Mouse (Mus musculus) lung, embryonic 16.5 days (tissue): Measurements from ENCODE around the gene Ubtd2. TPM values are rescaled to one million over a fixed set of nuclear protein-coding genes. Genes with fewer than 3 reads are reported as not detected.

Source experiments
- ATAC-seq: fragments of 200-750 bp; cut with Nextera tagmentation; 2 replicates; pipeline ENCODE4 v1.8.0; 2017; ENCODE audit warnings: low read depth, mild to moderate bottlenecking, moderate library complexity
- H3K27ac ChIP-seq: fragments of 300-500 bp; sonication (generic); 2 replicates; pipeline ENCODE4 v1.5.1; 2014; ENCODE audit warnings: mild to moderate bottlenecking, control low read depth, low read length
- H3K27me3 ChIP-seq: fragments of 300-500 bp; sonication (generic); 2 replicates; pipeline ENCODE4 v1.6.1; 2014; ENCODE audit warnings: low read depth, low read length, mixed read lengths; ENCODE audit not compliant: control insufficient read depth, insufficient read depth
- H3K36me3 ChIP-seq: fragments of 300-500 bp; sonication (generic); 2 replicates; pipeline ENCODE4 v1.6.1; 2014; ENCODE audit warnings: low read length; ENCODE audit not compliant: control insufficient read depth, insufficient read depth
- H3K4me1 ChIP-seq: fragments of 300-500 bp; sonication (generic); replicated peaks from 2 replicates; pipeline ENCODE4 v1.6.1; 2014; ENCODE audit warnings: low read length, mixed read lengths; ENCODE audit not compliant: control insufficient read depth, insufficient read depth
- H3K4me2 ChIP-seq: fragments of 300-500 bp; sonication (generic); 2 replicates; pipeline ENCODE4 v1.6.1; 2014; ENCODE audit warnings: low read depth, low read length, control low read depth
- H3K4me3 ChIP-seq: fragments of 300-500 bp; sonication (generic); 2 replicates; pipeline ENCODE4 v1.5.1; 2014; ENCODE audit warnings: mild to moderate bottlenecking, low read length, control low read depth
- H3K9ac ChIP-seq: fragments of 300-500 bp; sonication (generic); 2 replicates; pipeline ENCODE4 v1.6.1; 2014; ENCODE audit warnings: low read length, control low read depth
- H3K9me3 ChIP-seq: fragments of 300-500 bp; sonication (generic); 2 replicates; pipeline ENCODE4 v1.6.1; 2016; ENCODE audit warnings: low read length; ENCODE audit not compliant: control insufficient read depth
- WGBS: fragments of 180-500 bp; shearing (Covaris S2); extraction: QIAGEN DNeasy Blood & Tissue Kit; methylation state at CpG from one replicate; pipeline ENCODE4 v1.1.7; 2014; 5-methylcytosine and 5-hydroxymethylcytosine counted together
- polyA plus RNA-seq: library from polyadenylated mRNA; unstranded; fragments of >200 nt; fragmentation: Nextera tagmentation; extraction: Ambion mirVana; gene quantifications from 2 replicates; pipeline ENCODE4 v1.2.1, GENCODE M21; 2015

Ubtd2 gene
- polyA plus RNA-seq, 1 experiment from 2014 or later = 42.0 TPM

- ATAC-seq = no peak
- H3K36me3 ChIP-seq = no peaks in the 10 kb centered on the region
- no peaks in the 10 kb centered on the region for H3K27me3 ChIP-seq
- peaks cover 32% of the 10 kb centered on the region for H3K4me1 ChIP-seq
- H3K4me3 ChIP-seq = no peak overlapping the region
- H3K27ac ChIP-seq = no peak overlapping the region
- H3K9me3 ChIP-seq = no peaks in the 10 kb centered on the region
- no peak overlapping the region for H3K4me2 ChIP-seq
- WGBS = 71% methylated on average over 14 of the region's 14 CpGs
- no peak overlapping the region for H3K9ac ChIP-seq
Observed at GRCm38 (mm10) chr11:32554141-32555091, 99.2 kb downstream of the Ubtd2 start.

GRCm38 (mm10) chr11:32555103-32555689 lies 100.0 kb downstream of the Ubtd2 start:
- Histone ChIP-seq H3K27ac (no peak overlapping the region), H3K4me2 (no peak overlapping the region), H3K36me3 (no peaks in the 10 kb centered on the region), H3K27me3 (no peaks in the 10 kb centered on the region), H3K4me3 (no peak overlapping the region), H3K4me1 (peaks cover 32% of the 10 kb centered on the region), H3K9ac (no peak overlapping the region), H3K9me3 (no peaks in the 10 kb centered on the region)
- ATAC-seq = no peak
- 89% methylated on average over 12 of the region's 12 CpGs for WGBS

GRCm38 (mm10) chr11:32556333-32556990 lies 101.3 kb downstream of the Ubtd2 start:
- H3K27me3 ChIP-seq = no peaks in the 10 kb centered on the region
- no peaks in the 10 kb centered on the region for H3K36me3 ChIP-seq
- no peak overlapping the region for H3K9ac ChIP-seq
- no peak for ATAC-seq
- H3K27ac ChIP-seq = no peak overlapping the region
- no peaks in the 10 kb centered on the region for H3K9me3 ChIP-seq
- no peak overlapping the region for H3K4me2 ChIP-seq
- H3K4me1 ChIP-seq = peaks cover 24% of the 10 kb centered on the region
- WGBS = 72% methylated on average over 10 of the region's 10 CpGs
- no peak overlapping the region for H3K4me3 ChIP-seq

GRCm38 (mm10) chr11:32558026-32558425 lies 102.9 kb downstream of the Ubtd2 start:
- Histone ChIP-seq H3K9me3 (no peaks in the 10 kb centered on the region), H3K4me3 (no peak overlapping the region), H3K4me2 (no peak overlapping the region), H3K27ac (no peak overlapping the region), H3K27me3 (no peaks in the 10 kb centered on the region), H3K9ac (no peak overlapping the region), H3K4me1 (peaks cover 13% of the 10 kb centered on the region), H3K36me3 (no peaks in the 10 kb centered on the region)
- WGBS = 95% methylated on average over 4 of the region's 4 CpGs
- no peak for ATAC-seq

- H3K4me1 ChIP-seq = peaks cover 8% of the 10 kb centered on the region
- no peaks in the 10 kb centered on the region for H3K36me3 ChIP-seq
- no peak overlapping the region for H3K27ac ChIP-seq
- no peak overlapping the region for H3K9ac ChIP-seq
- WGBS = 23% methylated on average over 8 of the region's 8 CpGs
- no peak overlapping the region for H3K4me3 ChIP-seq
- no peaks in the 10 kb centered on the region for H3K9me3 ChIP-seq
- no peak overlapping the region for H3K4me2 ChIP-seq
- H3K27me3 ChIP-seq = no peaks in the 10 kb centered on the region
- 0 out of 2 replicates have a peak, but pooled peaks have one; percentile 16 for ATAC-seq
Observed at GRCm38 (mm10) chr11:32558677-32559076, 103.5 kb downstream of the Ubtd2 start.

GRCm38 (mm10) chr11:32560015-32560770 lies 105.0 kb downstream of the Ubtd2 start:
- Histone ChIP-seq H3K36me3 (no peaks in the 10 kb centered on the region), H3K4me1 (peaks cover 6% of the 10 kb centered on the region), H3K4me2 (no peak overlapping the region), H3K9ac (no peak overlapping the region), H3K27me3 (no peaks in the 10 kb centered on the region), H3K4me3 (no peak overlapping the region), H3K27ac (no peak overlapping the region), H3K9me3 (no peaks in the 10 kb centered on the region)
- 76% methylated on average over 12 of the region's 12 CpGs for WGBS
- ATAC-seq = no peak

- H3K4me1 ChIP-seq = peaks cover 7% of the 10 kb centered on the region
- H3K9ac ChIP-seq = no peak overlapping the region
- WGBS = 71% methylated on average over 10 of the region's 10 CpGs
- ATAC-seq = no peak; the same call in 1 of the 2 replicates
- no peaks in the 10 kb centered on the region for H3K27me3 ChIP-seq
- no peaks in the 10 kb centered on the region for H3K9me3 ChIP-seq
- no peaks in the 10 kb centered on the region for H3K36me3 ChIP-seq
- no peak overlapping the region for H3K4me3 ChIP-seq
- no peak overlapping the region for H3K27ac ChIP-seq
- H3K4me2 ChIP-seq = no peak overlapping the region
Observed at GRCm38 (mm10) chr11:32561465-32562355, 106.5 kb downstream of the Ubtd2 start.

GRCm38 (mm10) chr11:32562706-32563105 lies 107.5 kb downstream of the Ubtd2 start:
- no peak overlapping the region for H3K9ac ChIP-seq
- ATAC-seq = no peak
- peaks cover 13% of the 10 kb centered on the region for H3K4me1 ChIP-seq
- 66% methylated on average over 5 of the region's 5 CpGs for WGBS
- no peak overlapping the region for H3K27ac ChIP-seq
- H3K9me3 ChIP-seq = no peaks in the 10 kb centered on the region
- H3K4me2 ChIP-seq = no peak overlapping the region
- H3K36me3 ChIP-seq = no peaks in the 10 kb centered on the region
- H3K4me3 ChIP-seq = no peak overlapping the region
- no peaks in the 10 kb centered on the region for H3K27me3 ChIP-seq
